Mouse (Mus musculus) heart, embryonic 10.5 days (tissue): Measurements from ENCODE around the gene Sned1. TPM values are rescaled to one million over a fixed set of nuclear protein-coding genes. Genes with fewer than 3 reads are reported as not detected.
"Not testable (repeated sequence)": the region's sequence is repeated elsewhere in the genome, so short reads cannot be mapped to it uniquely, and the experiment has no call there.

Experiments
- DNase-seq: peaks from one replicate; pipeline ENCODE4 v3.0.0-alpha.2; 2017; ENCODE audit warnings: low spot score
- H3K27ac ChIP-seq: fragments of 300-500 bp; sonication (generic); 2 replicates; pipeline ENCODE4 v1.5.1; 2016; ENCODE audit warnings: mild to moderate bottlenecking
- H3K27me3 ChIP-seq: fragments of 300-500 bp; sonication (generic); 2 replicates; pipeline ENCODE4 v1.6.1; 2016; ENCODE audit warnings: mild to moderate bottlenecking; ENCODE audit not compliant: poor library complexity, insufficient read depth, severe bottlenecking
- H3K36me3 ChIP-seq: fragments of 300-500 bp; sonication (generic); 2 replicates; pipeline ENCODE4 v1.6.1; 2016; ENCODE audit warnings: mild to moderate bottlenecking, moderate library complexity
- H3K4me1 ChIP-seq: fragments of 300-500 bp; sonication (generic); 2 replicates; pipeline ENCODE4 v1.6.1; 2016; ENCODE audit warnings: mild to moderate bottlenecking
- H3K4me3 ChIP-seq: fragments of 300-500 bp; sonication (generic); 2 replicates; pipeline ENCODE4 v1.5.1; 2016; ENCODE audit warnings: mild to moderate bottlenecking, moderate library complexity
- H3K9me3 ChIP-seq: fragments of 300-500 bp; sonication (generic); 2 replicates; pipeline ENCODE4 v1.6.1; 2016; ENCODE audit warnings: mild to moderate bottlenecking, moderate library complexity
- WGBS: fragments of 180-500 bp; shearing (Covaris S2); methylation state at CpG from one replicate; pipeline ENCODE4 v1.1.7; 2016; 5-methylcytosine and 5-hydroxymethylcytosine counted together
- polyA plus RNA-seq: library from polyadenylated mRNA; unstranded; fragments of >200 nt; fragmentation: Nextera tagmentation; extraction: Ambion mirVana; gene quantifications from 2 replicates; pipeline ENCODE4 v1.2.1, GENCODE M21; 2016

The Sned1 gene
- polyA plus RNA-seq, 1 experiment from 2014 or later = 5.5 TPM

GRCm38 (mm10) chr1:93291591-93291990, 56.0 kb downstream of the Sned1 start:
- peaks cover 10% of the 10 kb centered on the region for H3K36me3 ChIP-seq
- no peak overlapping the region for H3K27ac ChIP-seq
- H3K27me3 ChIP-seq = no peaks in the 10 kb centered on the region
- H3K4me1 ChIP-seq = no peaks in the 10 kb centered on the region
- DNase-seq = no peak
- no peak overlapping the region for H3K4me3 ChIP-seq
- no peaks in the 10 kb centered on the region for H3K9me3 ChIP-seq
- WGBS = 90% methylated on average over 1 of the region's 1 CpGs

- Histone ChIP-seq H3K36me3 (peaks cover 14% of the 10 kb centered on the region), H3K4me1 (no peaks in the 10 kb centered on the region), H3K4me3 (no peak overlapping the region), H3K27me3 (no peaks in the 10 kb centered on the region), H3K27ac (no peak overlapping the region), H3K9me3 (no peaks in the 10 kb centered on the region)
- DNase-seq = no peak
- 73% methylated on average over 8 of the region's 8 CpGs for WGBS
Observed at GRCm38 (mm10) chr1:93292006-93292405, 56.4 kb downstream of the Sned1 start.

GRCm38 (mm10) chr1:93294491-93294890, 58.9 kb downstream of the Sned1 start:
- not testable (repeated sequence) for H3K27ac ChIP-seq, H3K27me3 ChIP-seq, H3K9me3 ChIP-seq, H3K4me3 ChIP-seq, H3K4me1 ChIP-seq
- DNase-seq = peak; percentile 93
- 92% methylated on average over 3 of the region's 3 CpGs for WGBS
- peaks cover 35% of the 10 kb centered on the region for H3K36me3 ChIP-seq

- WGBS = 80% methylated on average over 4 of the region's 4 CpGs
- no peaks in the 10 kb centered on the region for H3K27me3 ChIP-seq
- no peaks in the 10 kb centered on the region for H3K9me3 ChIP-seq
- no peak for DNase-seq
- H3K4me1 ChIP-seq = peaks cover 6% of the 10 kb centered on the region
- H3K4me3 ChIP-seq = no peak overlapping the region
- peaks cover 87% of the 10 kb centered on the region for H3K36me3 ChIP-seq
- H3K27ac ChIP-seq = no peak overlapping the region
Observed at GRCm38 (mm10) chr1:93299791-93300190, 64.2 kb downstream of the Sned1 start.

- Histone ChIP-seq H3K27ac (no peak overlapping the region), H3K9me3 (no peaks in the 10 kb centered on the region), H3K36me3 (peaks cover 86% of the 10 kb centered on the region), H3K4me3 (no peak overlapping the region), H3K27me3 (no peaks in the 10 kb centered on the region), H3K4me1 (peaks cover 10% of the 10 kb centered on the region)
- DNase-seq = no peak
- 91% methylated on average over 3 of the region's 3 CpGs for WGBS
Observed at GRCm38 (mm10) chr1:93300578-93300977, 64.9 kb downstream of the Sned1 start.

GRCm38 (mm10) chr1:93305581-93306337, 70.1 kb downstream of the Sned1 start, which contains the start of gene Mterf4:
Mterf4 (minus strand) TSS chr1:93305915.
- Histone ChIP-seq H3K36me3 (peaks cover 52% of the 10 kb centered on the region), H3K27ac (peak within 1 kb of the TSS; percentile 89), H3K4me1 (peaks cover 6% of the 10 kb centered on the region), H3K27me3 (no peaks in the 10 kb centered on the region), H3K9me3 (no peaks in the 10 kb centered on the region), H3K4me3 (peak within 1 kb of the TSS; percentile 87)
- WGBS = 7% methylated on average over 36 of the region's 36 CpGs
- DNase-seq = peak; percentile 91

- no peak for DNase-seq
- Histone ChIP-seq H3K4me3 (no peak overlapping the region), H3K27me3 (no peaks in the 10 kb centered on the region), H3K9me3 (no peaks in the 10 kb centered on the region), H3K27ac (no peak overlapping the region), H3K36me3 (peaks cover 83% of the 10 kb centered on the region), H3K4me1 (no peaks in the 10 kb centered on the region)
- WGBS = 91% methylated on average over 6 of the region's 6 CpGs
Observed at GRCm38 (mm10) chr1:93323973-93324372, 88.3 kb downstream of the Sned1 start.

GRCm38 (mm10) chr1:93326446-93326845, 90.8 kb downstream of the Sned1 start:
- peaks cover 78% of the 10 kb centered on the region for H3K36me3 ChIP-seq
- H3K27ac ChIP-seq = no peak overlapping the region
- H3K4me3 ChIP-seq = no peak overlapping the region
- WGBS = 83% methylated on average over 3 of the region's 3 CpGs
- no peaks in the 10 kb centered on the region for H3K4me1 ChIP-seq
- H3K9me3 ChIP-seq = no peaks in the 10 kb centered on the region
- H3K27me3 ChIP-seq = no peaks in the 10 kb centered on the region
- no peak for DNase-seq

GRCm38 (mm10) chr1:93334621-93335020, 99.0 kb downstream of the Sned1 start:
- H3K4me1 ChIP-seq = no peaks in the 10 kb centered on the region
- H3K9me3 ChIP-seq = no peaks in the 10 kb centered on the region
- H3K27ac ChIP-seq = no peak overlapping the region
- H3K4me3 ChIP-seq = no peak overlapping the region
- 84% methylated on average over 2 of the region's 2 CpGs for WGBS
- no peak for DNase-seq
- H3K27me3 ChIP-seq = no peaks in the 10 kb centered on the region
- peaks cover 47% of the 10 kb centered on the region for H3K36me3 ChIP-seq

GRCm38 (mm10) chr1:93342648-93343503, 107.2 kb downstream of the Sned1 start, which contains the start of the genes Ppp1r7 and Pask:
Ppp1r7 (plus strand) TSS chr1:93342854.
Pask (minus strand) TSS chr1:93343482.
- Histone ChIP-seq H3K36me3 (peaks cover 22% of the 10 kb centered on the region), H3K4me1 (peaks cover 13% of the 10 kb centered on the region; the same call in 1 of the 2 replicates), H3K4me3 (peak within 1 kb of the TSS; percentile 99), H3K27ac (peak within 1 kb of the TSS; percentile 94), H3K27me3 (no peaks in the 10 kb centered on the region), H3K9me3 (no peaks in the 10 kb centered on the region)
- DNase-seq = peak; percentile 99
- under 1% methylated on average over 63 of the region's 63 CpGs for WGBS

GRCm38 (mm10) chr1:93343504-93344047, 107.9 kb downstream of the Sned1 start:
- under 1% methylated on average over 39 of the region's 39 CpGs for WGBS
- no peaks in the 10 kb centered on the region for H3K9me3 ChIP-seq
- H3K27me3 ChIP-seq = no peaks in the 10 kb centered on the region
- H3K27ac ChIP-seq = peak overlapping the region; percentile 94
- DNase-seq = peak; percentile 98
- H3K36me3 ChIP-seq = peaks cover 28% of the 10 kb centered on the region
- peaks cover 13% of the 10 kb centered on the region; the same call in 1 of the 2 replicates for H3K4me1 ChIP-seq
- H3K4me3 ChIP-seq = peak overlapping the region; percentile 99

- no peaks in the 10 kb centered on the region for H3K9me3 ChIP-seq
- H3K27ac ChIP-seq = no peak overlapping the region
- H3K4me3 ChIP-seq = no peak overlapping the region
- WGBS = 91% methylated on average over 5 of the region's 5 CpGs
- DNase-seq = no peak
- peaks cover 6% of the 10 kb centered on the region; the same call in 1 of the 2 replicates for H3K4me1 ChIP-seq
- H3K36me3 ChIP-seq = peaks cover 55% of the 10 kb centered on the region
- no peaks in the 10 kb centered on the region for H3K27me3 ChIP-seq
Observed at GRCm38 (mm10) chr1:93347176-93347575, 111.5 kb downstream of the Sned1 start.

GRCm38 (mm10) chr1:93349701-93350100, 114.1 kb downstream of the Sned1 start:
- no peaks in the 10 kb centered on the region for H3K27me3 ChIP-seq
- 70% methylated on average over 4 of the region's 4 CpGs for WGBS
- no peaks in the 10 kb centered on the region for H3K4me1 ChIP-seq
- H3K9me3 ChIP-seq = no peaks in the 10 kb centered on the region
- H3K36me3 ChIP-seq = peaks cover 79% of the 10 kb centered on the region
- H3K27ac ChIP-seq = no peak overlapping the region
- no peak for DNase-seq
- H3K4me3 ChIP-seq = no peak overlapping the region
